Mouse (Mus musculus) myocyte (in vitro differentiated cells): ENCODE results near the gene Gm10964.

ENCODE experiments used
- CEBPB ChIP-seq: IDR thresholded peaks from 2 replicates; pipeline ENCODE4 v1.6.1; 2011; ENCODE audit warnings: mild to moderate bottlenecking, moderate library complexity; ENCODE audit not compliant: poor library complexity, insufficient read depth, severe bottlenecking
- E2F4 ChIP-seq: IDR thresholded peaks from one replicate; pipeline ENCODE4 v1.6.1; 2011; ENCODE audit warnings: mild to moderate bottlenecking, control low read depth, moderate library complexity; ENCODE audit not compliant: insufficient read depth
- MAX ChIP-seq: IDR thresholded peaks from one replicate; pipeline ENCODE4 v1.6.1; 2011; ENCODE audit warnings: low read depth, mild to moderate bottlenecking, control low read depth
- MYOG ChIP-seq, 3 experiments: IDR thresholded peaks; one replicate each; pipeline ENCODE4 v1.6.1; 2011; ENCODE audit warnings: control low read depth in 2 of 3, low read depth in 2 of 3, mild to moderate bottlenecking in 2 of 3; ENCODE audit not compliant: insufficient read length in 2 of 3, control insufficient read depth in 1 of 3, insufficient read depth in 1 of 3
- POLR2A ChIP-seq: IDR thresholded peaks from one replicate; pipeline ENCODE4 v1.6.1; 2011; ENCODE audit warnings: low read depth, mild to moderate bottlenecking, control low read depth, moderate library complexity; ENCODE audit not compliant: insufficient read length
- POLR2AphosphoS2 ChIP-seq: IDR thresholded peaks from one replicate; pipeline ENCODE4 v1.6.1; 2011; ENCODE audit warnings: low read depth, control low read depth; ENCODE audit not compliant: insufficient read length

- TF ChIP-seq POLR2AphosphoS2 (no peak), E2F4 (no peak), MYOG (IDR thresholded peaks at IDR 0.05; ENCODE audit: control insufficient read depth in 1 of 3, insufficient read depth in 1 of 3, insufficient read length in 2 of 3, low read depth in 2 of 3) (no peak), POLR2A (no peak), CEBPB (no peak), MAX (no peak)
Observed at GRCm38 (mm10) chr3:103746711-103747110, 7.5 kb downstream of the Gm10964 start.
